Mouse (Mus musculus): ENCODE measurements around the gene Zfp867. TPM values are rescaled to one million over a fixed set of nuclear protein-coding genes. Genes with fewer than 3 reads are reported as not detected.

Zfp867 gene
- polyA plus RNA-seq, 1 experiment from 2014 or later, result 5.6 TPM

- Histone ChIP-seq H3K9me3 (no peaks in the 10 kb centered on the region), H3K4me2 (no peak overlapping the region), H3K27me3 (replicated peaks) (no peaks in the 10 kb centered on the region), H3K9ac (no peak overlapping the region), H3K36me3 (peaks cover 81% of the 10 kb centered on the region), H3K4me3 (no peak overlapping the region), H3K27ac (replicated peaks) (no peak overlapping the region), H3K4me1 (peaks cover 28% of the 10 kb centered on the region)
- ATAC-seq (ENCODE audit: extremely low read depth, insufficient number of reproducible peaks, low FRiP score, low TSS enrichment), result no peak
- WGBS, result 47% methylated on average over 7 of the region's 7 CpGs
These were observed 46.6 kb downstream of the Zfp867 start for GRCm38 (mm10) chr11:59425671-59426101.

GRCm38 (mm10) chr11:59423010-59423588, 49.2 kb downstream of the Zfp867 start:
- Histone ChIP-seq H3K4me3 (no peak overlapping the region), H3K4me1 (peaks cover 23% of the 10 kb centered on the region), H3K9ac (peak overlapping the region; percentile 17; the same call in 1 of the 2 replicates), H3K27me3 (replicated peaks) (no peaks in the 10 kb centered on the region), H3K27ac (replicated peaks) (no peak overlapping the region), H3K36me3 (peaks cover 95% of the 10 kb centered on the region), H3K9me3 (no peaks in the 10 kb centered on the region), H3K4me2 (no peak overlapping the region)
- WGBS, result 81% methylated on average over 5 of the region's 5 CpGs
- ATAC-seq (ENCODE audit: extremely low read depth, insufficient number of reproducible peaks, low FRiP score, low TSS enrichment), result no peak

DNA sequence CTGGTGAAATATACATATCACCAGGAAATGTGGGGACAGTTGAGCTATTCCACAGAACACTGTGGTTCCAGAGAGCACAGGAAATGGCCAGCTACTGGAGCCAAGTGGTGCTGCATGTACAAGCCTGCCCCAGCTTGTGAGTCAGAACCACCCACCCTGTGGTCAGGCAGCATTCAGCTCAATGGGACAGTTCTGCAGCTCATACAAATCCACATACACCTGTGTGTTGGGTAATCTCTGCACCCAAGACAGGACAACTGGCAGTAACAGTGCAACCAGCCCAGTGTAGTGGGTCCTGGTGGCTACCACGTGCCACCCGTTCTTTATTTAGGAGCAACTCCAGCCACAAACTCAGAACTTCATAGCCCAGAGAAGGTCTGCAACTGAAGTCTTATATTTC, 50.3 kb downstream of the Zfp867 start:
- Histone ChIP-seq H3K27me3 (replicated peaks) (no peaks in the 10 kb centered on the region), H3K4me3 (no peak overlapping the region), H3K9ac (no peak overlapping the region), H3K9me3 (no peaks in the 10 kb centered on the region), H3K27ac (replicated peaks) (0 out of 2 replicates have a peak overlapping the region, but pooled peaks have one; percentile 39), H3K4me2 (no peak overlapping the region), H3K4me1 (peaks cover 19% of the 10 kb centered on the region), H3K36me3 (peaks cover 92% of the 10 kb centered on the region)
- 95% methylated on average over 2 of the region's 2 CpGs for WGBS
- ATAC-seq (ENCODE audit: extremely low read depth, insufficient number of reproducible peaks, low FRiP score, low TSS enrichment), result no peak

DNA sequence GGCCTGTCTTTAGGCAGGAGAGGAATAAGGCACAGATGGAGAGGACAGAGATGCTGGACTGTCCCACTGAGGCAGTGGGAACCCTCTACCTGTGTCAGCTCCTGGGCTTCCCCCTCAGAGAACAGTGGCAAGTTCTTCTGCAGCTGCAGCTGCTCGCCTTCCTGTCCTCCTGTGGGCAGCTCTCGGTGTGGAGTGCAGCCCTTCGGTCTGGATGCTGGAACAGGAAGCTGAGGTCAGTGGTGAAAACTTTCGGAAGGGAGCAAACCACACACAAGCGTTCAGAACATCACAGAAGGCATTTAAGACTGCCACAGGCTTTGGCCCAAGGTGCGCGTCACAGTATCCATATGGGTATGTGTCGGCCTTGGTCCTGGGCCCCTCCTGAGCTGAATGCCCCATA, 50.8 kb downstream of the Zfp867 start:
- 0 out of 2 replicates have a peak overlapping the region, but pooled peaks have one; percentile 6 for H3K27ac ChIP-seq (replicated peaks)
- H3K36me3 ChIP-seq, result peaks cover 92% of the 10 kb centered on the region
- no peaks in the 10 kb centered on the region for H3K27me3 ChIP-seq (replicated peaks)
- 70% methylated on average over 8 of the region's 8 CpGs for WGBS
- no peak overlapping the region for H3K4me3 ChIP-seq
- H3K4me2 ChIP-seq, result no peak overlapping the region
- H3K4me1 ChIP-seq, result peaks cover 19% of the 10 kb centered on the region
- ATAC-seq (ENCODE audit: extremely low read depth, insufficient number of reproducible peaks, low FRiP score, low TSS enrichment), result no peak
- H3K9me3 ChIP-seq, result no peaks in the 10 kb centered on the region
- no peak overlapping the region for H3K9ac ChIP-seq

GRCm38 (mm10) chr11:59418708-59419107, 53.6 kb downstream of the Zfp867 start:
- H3K9me3 ChIP-seq, result no peaks in the 10 kb centered on the region
- 78% methylated on average over 5 of the region's 5 CpGs for WGBS
- peaks cover 15% of the 10 kb centered on the region for H3K4me1 ChIP-seq
- ATAC-seq (ENCODE audit: extremely low read depth, insufficient number of reproducible peaks, low FRiP score, low TSS enrichment), result no peak
- no peak overlapping the region for H3K9ac ChIP-seq
- no peak overlapping the region for H3K4me3 ChIP-seq
- no peaks in the 10 kb centered on the region for H3K27me3 ChIP-seq (replicated peaks)
- no peak overlapping the region for H3K4me2 ChIP-seq
- peaks cover 89% of the 10 kb centered on the region for H3K36me3 ChIP-seq
- no peak overlapping the region for H3K27ac ChIP-seq (replicated peaks)

- WGBS, result 69% methylated on average over 13 of the region's 13 CpGs
- peaks cover 38% of the 10 kb centered on the region for H3K4me1 ChIP-seq
- H3K27me3 ChIP-seq (replicated peaks), result no peaks in the 10 kb centered on the region
- no peak for ATAC-seq (ENCODE audit: extremely low read depth, insufficient number of reproducible peaks, low FRiP score, low TSS enrichment)
- H3K9me3 ChIP-seq, result no peaks in the 10 kb centered on the region
- H3K4me3 ChIP-seq, result no peak overlapping the region
- H3K36me3 ChIP-seq, result peaks cover 49% of the 10 kb centered on the region
- H3K27ac ChIP-seq (replicated peaks), result no peak overlapping the region
- no peak overlapping the region for H3K9ac ChIP-seq
- H3K4me2 ChIP-seq, result no peak overlapping the region
These were observed 59.0 kb downstream of the Zfp867 start for GRCm38 (mm10) chr11:59412999-59413863.

- no peak overlapping the region for H3K27ac ChIP-seq (replicated peaks)
- ATAC-seq (ENCODE audit: extremely low read depth, insufficient number of reproducible peaks, low FRiP score, low TSS enrichment), result no peak
- WGBS, result 54% methylated on average over 6 of the region's 6 CpGs
- H3K36me3 ChIP-seq, result peaks cover 52% of the 10 kb centered on the region
- peaks cover 38% of the 10 kb centered on the region for H3K4me1 ChIP-seq
- H3K9ac ChIP-seq, result no peak overlapping the region
- H3K4me2 ChIP-seq, result no peak overlapping the region
- H3K9me3 ChIP-seq, result no peaks in the 10 kb centered on the region
- no peak overlapping the region for H3K4me3 ChIP-seq
- H3K27me3 ChIP-seq (replicated peaks), result no peaks in the 10 kb centered on the region
These were observed 60.2 kb downstream of the Zfp867 start for GRCm38 (mm10) chr11:59412058-59412457.

Other genes with a start within 250 kb of the Zfp867 start
- 582 and 610 TPM in 2 replicates for gene Arf1, start 244.2 kb downstream of the Zfp867 start, polyA plus RNA-seq (2015; fragmentation: Nextera tagmentation; extraction: Ambion mirVana)
- not detected in 2 replicates for gene Wnt3a, start 181.7 kb downstream of the Zfp867 start, polyA plus RNA-seq (2015; fragmentation: Nextera tagmentation; extraction: Ambion mirVana)
- 2.8 and 2.9 TPM in 2 replicates for gene Wnt9a, start 165.5 kb downstream of the Zfp867 start, polyA plus RNA-seq (2015; fragmentation: Nextera tagmentation; extraction: Ambion mirVana)
- not detected in 2 replicates for gene Prss38, start 96.8 kb downstream of the Zfp867 start, polyA plus RNA-seq (2015; fragmentation: Nextera tagmentation; extraction: Ambion mirVana)
- 10.5 and 11.9 TPM in 2 replicates for gene Jmjd4, start 22.4 kb downstream of the Zfp867 start, polyA plus RNA-seq (2015; fragmentation: Nextera tagmentation; extraction: Ambion mirVana)
- gene Snap47, start 21.3 kb downstream of the Zfp867 start, polyA plus RNA-seq (2015; fragmentation: Nextera tagmentation; extraction: Ambion mirVana), result 94.3 and 102 TPM in 2 replicates
- gene Zkscan17, start 54.3 kb upstream of the Zfp867 start, polyA plus RNA-seq (2015; fragmentation: Nextera tagmentation; extraction: Ambion mirVana), result 13.8 and 14.7 TPM in 2 replicates
- 0.15 and 0.41 TPM in 2 replicates for gene Nlrp3, start 69.1 kb upstream of the Zfp867 start, polyA plus RNA-seq (2015; fragmentation: Nextera tagmentation; extraction: Ambion mirVana)
- gene Olfr222, start 103.8 kb upstream of the Zfp867 start, polyA plus RNA-seq (2015; fragmentation: Nextera tagmentation; extraction: Ambion mirVana), result not detected in 2 replicates
- not detected in 2 replicates for gene Olfr223, start 120.8 kb upstream of the Zfp867 start, polyA plus RNA-seq (2015; fragmentation: Nextera tagmentation; extraction: Ambion mirVana)
- gene Mprip, start 188.8 kb upstream of the Zfp867 start, polyA plus RNA-seq (2015; fragmentation: Nextera tagmentation; extraction: Ambion mirVana), result 25.0 and 26.7 TPM in 2 replicates

All from heart, embryonic 13.5 days (tissue).